Mouse (Mus musculus) heart, adult 2 months (tissue): ENCODE measurements around the gene Nlrc3. TPM values are rescaled to one million over a fixed set of nuclear protein-coding genes. Genes with fewer than 3 reads are reported as not detected.
A peak's percentile ranks its signal among the peaks of the same experiment; 100 is the strongest.
"Not testable (repeated sequence)": the region's sequence is repeated elsewhere in the genome, so short reads cannot be mapped to it uniquely, and the experiment has no call there.

Source experiments
- DNase-seq, 2 experiments: peaks; one replicate each; pipeline ENCODE4 v3.0.0; 2021
- H3K27ac ChIP-seq: fragments of 200-600 bp; 2 replicates; pipeline ENCODE4 v1.8.1; 2022
- H3K27me3 ChIP-seq: fragments of 200-500 bp; 2 replicates; pipeline ENCODE4 v1.6.1; 2012; ENCODE audit warnings: mild to moderate bottlenecking, low read length, inconsistent platforms, mixed read lengths; ENCODE audit not compliant: control insufficient read depth, insufficient read depth
- H3K36me3 ChIP-seq: fragments of 200-500 bp; 2 replicates; pipeline ENCODE4 v1.6.1; 2012; ENCODE audit warnings: low read length, inconsistent platforms; ENCODE audit not compliant: control insufficient read depth, insufficient read depth
- H3K4me1 ChIP-seq: fragments of 200-500 bp; 2 replicates; pipeline ENCODE4 v1.6.1; 2011; ENCODE audit warnings: low read length; ENCODE audit not compliant: control insufficient read depth, insufficient read depth
- H3K4me3 ChIP-seq: fragments of 200-600 bp; 2 replicates; pipeline ENCODE4 v1.8.1; 2022
- H3K79me2 ChIP-seq: fragments of 200-500 bp; replicated peaks from 2 replicates; pipeline ENCODE4 v1.6.1; 2012; ENCODE audit warnings: mild to moderate bottlenecking, inconsistent platforms, low read length, moderate library complexity, mixed read lengths; ENCODE audit not compliant: control insufficient read depth, insufficient read depth
- H3K9ac ChIP-seq: fragments of 200-500 bp; 2 replicates; pipeline ENCODE4 v1.6.1; 2012; ENCODE audit warnings: low read depth, mild to moderate bottlenecking, control low read depth, inconsistent platforms, low read length, mixed read lengths
- CTCF ChIP-seq: fragments of 200-600 bp; IDR thresholded peaks from 2 replicates; pipeline ENCODE4 v1.8.1; 2022; ENCODE audit warnings: antibody characterized with exemption, mild to moderate bottlenecking, moderate library complexity
- EP300 ChIP-seq: fragments of 200-500 bp; IDR thresholded peaks from 2 replicates; pipeline ENCODE4 v1.6.1; 2011; ENCODE audit warnings: low read depth, low read length, control low read depth; ENCODE audit not compliant: insufficient read depth
- POLR2A ChIP-seq: fragments of 200-500 bp; IDR thresholded peaks from 2 replicates; pipeline ENCODE4 v1.6.1; 2011; ENCODE audit warnings: mild to moderate bottlenecking, low read depth, low read length, control low read depth; ENCODE audit not compliant: insufficient read depth
- WGBS: fragments of 180-500 bp; shearing (Covaris S2); methylation state at CpG from one replicate; pipeline ENCODE4 v1.1.7; 2018; 5-methylcytosine and 5-hydroxymethylcytosine counted together
- intact Hi-C: fragments of 180-260 bp; cut with DNase I; formaldehyde crosslinking; loops from one replicate; pipeline ENCODE4 v1.15.1; 2025
- polyA plus RNA-seq: library from polyadenylated mRNA; depleted of rRNA; stranded (reverse); fragments of >200 nt; gene quantifications from 2 replicates; pipeline ENCODE4 v1.2.3, GENCODE M21; 2012
- total RNA-seq, 2 experiments: library from RNA; stranded (reverse); gene quantifications; 2 replicates each; pipeline ENCODE4 v1.2.3; 2021

Nlrc3 gene
- total and polyA plus RNA-seq, 3 experiments: 1.1 to 3.2 (median 1.2) TPM

DNA sequence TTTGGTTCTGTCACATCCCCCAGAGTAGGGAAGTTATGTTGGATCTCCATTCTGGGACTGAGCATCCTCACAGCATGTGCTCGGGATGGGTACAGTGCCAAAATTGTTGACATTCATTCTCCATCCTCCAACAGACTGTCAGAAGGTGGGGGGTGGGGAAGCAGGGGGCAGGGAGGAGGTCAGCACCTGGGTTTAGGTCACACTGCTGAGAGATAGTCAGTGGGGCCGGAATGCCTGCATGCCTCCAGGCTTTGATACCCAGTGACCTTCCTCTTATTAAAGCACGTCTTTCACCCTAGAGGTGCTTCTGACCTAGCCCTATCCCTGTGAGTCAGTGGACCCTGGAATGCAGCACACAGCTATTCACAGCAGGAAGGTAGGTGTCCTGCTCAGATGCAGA is 280 bp upstream of the Nlrc3 start:
- H3K9ac ChIP-seq: no peak overlapping the region
- H3K27me3 ChIP-seq: no peaks in the 10 kb centered on the region
- no peak for DNase-seq
- no peak overlapping the region for H3K4me3 ChIP-seq
- 26% methylated on average over 3 of the region's 3 CpGs for WGBS
- H3K4me1 ChIP-seq: peaks cover 3% of the 10 kb centered on the region
- H3K27ac ChIP-seq: no peak overlapping the region
- no peaks in the 10 kb centered on the region for H3K79me2 ChIP-seq
- H3K36me3 ChIP-seq: no peaks in the 10 kb centered on the region
- TF ChIP-seq CTCF: no peak
- no peak for TF ChIP-seq POLR2A
- no peak for TF ChIP-seq EP300
- intact Hi-C loops: no loop called here

DNA sequence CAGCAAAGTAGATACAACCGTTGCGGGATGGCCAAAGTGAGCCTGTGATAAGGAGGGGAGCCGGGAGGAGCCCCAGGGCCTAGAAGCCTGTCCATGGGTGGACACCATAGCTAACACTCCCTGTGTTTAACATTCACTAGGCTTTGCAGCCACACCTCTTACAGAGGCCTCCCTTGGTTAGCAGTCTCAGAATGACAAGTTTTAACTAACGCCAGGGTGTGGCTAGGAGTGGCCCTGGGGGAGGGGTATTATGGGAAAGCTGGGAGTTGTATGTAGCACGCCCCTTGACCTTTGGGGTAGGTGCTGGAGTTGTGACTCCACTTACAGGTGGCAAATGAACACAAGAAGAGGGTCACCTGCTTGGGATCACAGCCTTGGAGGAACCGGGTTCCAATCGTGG is 774 bp downstream of the Nlrc3 start:
- H3K79me2 ChIP-seq: no peaks in the 10 kb centered on the region
- no peak overlapping the region for H3K4me3 ChIP-seq
- TF ChIP-seq CTCF (no peak), POLR2A (no peak), EP300 (no peak)
- intact Hi-C loops: no loop called here
- H3K27ac ChIP-seq: no peak overlapping the region
- H3K27me3 ChIP-seq: no peaks in the 10 kb centered on the region
- 82% methylated on average over 7 of the region's 7 CpGs for WGBS
- H3K36me3 ChIP-seq: no peaks in the 10 kb centered on the region
- no peak overlapping the region for H3K9ac ChIP-seq
- no peak for DNase-seq
- peaks cover 3% of the 10 kb centered on the region for H3K4me1 ChIP-seq

DNA sequence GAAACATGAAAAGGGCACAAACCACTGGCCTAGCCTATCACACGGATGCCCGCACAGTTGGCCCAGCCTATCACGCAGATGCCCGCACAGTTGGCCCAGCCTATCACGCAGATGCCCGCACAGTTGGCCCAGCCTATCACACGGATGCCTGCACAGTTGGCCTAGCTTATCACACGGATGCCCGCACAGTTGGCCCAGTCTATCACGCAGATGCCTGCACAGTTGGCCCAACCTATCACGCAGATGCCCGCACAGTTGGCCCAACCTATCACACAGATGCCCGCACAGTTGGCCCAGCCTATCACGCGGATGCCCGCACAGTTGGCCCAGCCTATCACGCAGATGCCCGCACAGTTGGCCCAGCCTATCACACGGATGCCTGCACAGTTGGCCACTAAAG is 2.0 kb downstream of the Nlrc3 start:
- H3K79me2 ChIP-seq, H3K36me3 ChIP-seq, H3K27me3 ChIP-seq, DNase-seq, intact Hi-C loops, H3K9ac ChIP-seq, H3K27ac ChIP-seq, H3K4me1 ChIP-seq, H3K4me3 ChIP-seq: not testable (repeated sequence)
- WGBS: 94% methylated on average over 19 of the region's 19 CpGs

DNA sequence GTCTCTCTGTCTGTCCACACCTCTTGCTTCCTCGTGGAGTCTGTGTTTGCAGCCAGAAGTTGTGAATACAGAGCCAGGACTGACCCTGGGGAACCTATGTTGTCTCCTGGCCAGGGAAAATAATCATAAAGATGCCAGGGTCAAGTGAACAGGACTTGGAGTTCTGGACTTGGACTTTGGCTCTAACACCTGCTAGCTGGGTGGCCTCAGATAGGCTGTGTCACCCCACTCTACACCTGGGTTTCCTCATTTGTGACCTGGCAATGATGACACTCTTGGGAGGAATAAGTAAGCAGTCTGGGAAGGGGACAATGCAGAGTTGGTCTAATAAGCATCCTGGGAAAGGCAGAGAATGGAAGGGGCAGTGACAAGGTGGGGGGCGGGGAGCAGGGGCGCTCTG is 10.9 kb downstream of the Nlrc3 start:
- intact Hi-C loops: no loop called here
- WGBS: 12% methylated on average over 1 of the region's 3 CpGs
- H3K79me2 ChIP-seq: no peaks in the 10 kb centered on the region
- TF ChIP-seq CTCF (no peak), EP300 (no peak), POLR2A (no peak)
- H3K27ac ChIP-seq: no peak overlapping the region
- no peak overlapping the region for H3K9ac ChIP-seq
- H3K4me1 ChIP-seq: no peaks in the 10 kb centered on the region
- no peaks in the 10 kb centered on the region for H3K36me3 ChIP-seq
- DNase-seq: no peak
- no peaks in the 10 kb centered on the region for H3K27me3 ChIP-seq
- H3K4me3 ChIP-seq: no peak overlapping the region

DNA sequence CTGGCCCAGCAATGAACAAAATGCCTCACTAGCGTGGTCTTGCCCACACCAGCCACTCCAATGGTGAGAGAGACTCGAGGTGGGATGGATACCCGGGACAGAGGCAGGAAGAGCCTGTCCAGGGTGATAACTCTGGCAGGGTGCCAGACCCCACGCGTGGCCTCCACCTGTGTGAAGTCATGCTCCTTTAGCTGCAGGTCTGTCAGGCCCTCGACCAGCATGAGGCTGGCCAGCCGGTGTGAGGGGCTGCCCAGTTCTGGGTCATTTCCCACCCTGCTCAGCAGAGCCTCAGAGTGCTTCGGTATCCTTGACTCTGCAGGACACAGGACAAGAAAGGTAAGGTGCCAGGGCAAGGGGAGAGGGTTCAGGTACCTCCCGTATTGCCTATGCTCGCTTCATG is 11.4 kb downstream of the Nlrc3 start:
- no peak overlapping the region for H3K4me3 ChIP-seq
- no peaks in the 10 kb centered on the region for H3K4me1 ChIP-seq
- intact Hi-C loops: no loop called here
- no peak overlapping the region for H3K9ac ChIP-seq
- H3K27ac ChIP-seq: no peak overlapping the region
- TF ChIP-seq EP300 (no peak), CTCF (no peak), POLR2A (no peak)
- WGBS: 69% methylated on average over 10 of the region's 10 CpGs
- no peak for DNase-seq
- no peaks in the 10 kb centered on the region for H3K36me3 ChIP-seq
- H3K27me3 ChIP-seq: no peaks in the 10 kb centered on the region
- H3K79me2 ChIP-seq: no peaks in the 10 kb centered on the region

DNA sequence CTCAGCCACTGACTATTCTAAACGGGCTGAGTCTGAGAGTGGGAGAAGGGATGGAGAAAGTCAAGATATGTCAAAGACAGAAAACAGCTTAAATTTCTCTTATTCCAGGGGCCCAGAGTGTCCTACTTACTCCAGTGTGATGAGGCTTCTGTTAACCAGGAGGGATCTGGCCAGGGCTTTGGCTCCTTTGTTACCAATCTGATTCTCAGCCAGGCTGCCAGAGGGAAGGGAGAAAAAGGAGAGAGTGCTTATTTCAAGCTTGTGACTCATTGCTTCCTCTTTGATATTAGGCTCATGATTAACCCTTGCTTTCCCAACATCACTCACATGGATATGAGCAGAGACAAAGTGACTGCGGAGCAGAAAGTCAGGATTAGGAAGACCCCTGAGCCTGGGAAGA is 17.2 kb downstream of the Nlrc3 start:
- no peaks in the 10 kb centered on the region for H3K36me3 ChIP-seq
- no peak for TF ChIP-seq EP300
- TF ChIP-seq POLR2A: no peak
- no peak for TF ChIP-seq CTCF
- H3K27ac ChIP-seq: no peak overlapping the region; the same call in 1 of the 2 replicates
- no peaks in the 10 kb centered on the region for H3K27me3 ChIP-seq
- peak in 1 of 2 experiments; percentile 32 for DNase-seq
- H3K4me1 ChIP-seq: peaks cover 2% of the 10 kb centered on the region
- H3K9ac ChIP-seq: no peak overlapping the region
- no peak overlapping the region for H3K4me3 ChIP-seq
- intact Hi-C loops: no loop called here
- 38% methylated on average over 2 of the region's 2 CpGs for WGBS
- no peaks in the 10 kb centered on the region for H3K79me2 ChIP-seq

DNA sequence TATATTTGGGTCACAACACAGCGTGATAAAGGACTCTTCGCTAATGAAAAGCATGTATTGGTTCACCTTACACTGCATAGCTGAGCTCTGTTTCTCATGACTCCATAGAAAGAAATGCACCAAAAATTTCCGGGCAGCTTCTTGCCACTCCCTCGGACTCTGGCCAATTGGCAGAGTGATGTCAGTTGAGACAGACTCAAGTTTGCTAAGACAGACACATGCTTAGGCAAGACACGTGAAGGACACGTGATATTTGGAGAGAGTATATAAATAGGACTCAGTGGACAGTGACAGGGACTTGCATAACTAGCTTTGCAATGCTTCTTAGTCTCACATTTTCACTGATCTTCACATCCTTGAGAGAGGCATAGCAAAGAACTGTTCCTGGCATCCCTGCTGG is 20.1 kb downstream of the Nlrc3 start:
- Histone ChIP-seq H3K27ac (no peak overlapping the region), H3K27me3 (no peaks in the 10 kb centered on the region), H3K36me3 (no peaks in the 10 kb centered on the region), H3K79me2 (no peaks in the 10 kb centered on the region), H3K9ac (no peak overlapping the region), H3K4me3 (no peak overlapping the region), H3K4me1 (peaks cover 2% of the 10 kb centered on the region)
- no peak for TF ChIP-seq POLR2A
- no peak for TF ChIP-seq EP300
- no peak for TF ChIP-seq CTCF
- peak in 1 of 2 experiments; percentile 65 for DNase-seq
- intact Hi-C loops: no loop called here
- 59% methylated on average over 6 of the region's 6 CpGs for WGBS
